Mouse (Mus musculus) heart, adult 10 weeks (tissue): Measurements from ENCODE around the gene Rhbdl2. TPM values are rescaled to one million over a fixed set of nuclear protein-coding genes. Genes with fewer than 3 reads are reported as not detected.

Source experiments
- polyA plus RNA-seq: library from polyadenylated mRNA; stranded (reverse); fragments of 350-450 nt; fragmentation: Illumina TruSeq; extraction: RNeasy Lipid Tissue Mini Kit (QIAGEN cat#74804); gene quantifications from one replicate; pipeline ENCODE4 v1.2.3, GENCODE M21; 2014; ENCODE audit warnings: low read depth, low replicate concordance

Rhbdl2 gene
- polyA plus RNA-seq = not detected

DNA sequence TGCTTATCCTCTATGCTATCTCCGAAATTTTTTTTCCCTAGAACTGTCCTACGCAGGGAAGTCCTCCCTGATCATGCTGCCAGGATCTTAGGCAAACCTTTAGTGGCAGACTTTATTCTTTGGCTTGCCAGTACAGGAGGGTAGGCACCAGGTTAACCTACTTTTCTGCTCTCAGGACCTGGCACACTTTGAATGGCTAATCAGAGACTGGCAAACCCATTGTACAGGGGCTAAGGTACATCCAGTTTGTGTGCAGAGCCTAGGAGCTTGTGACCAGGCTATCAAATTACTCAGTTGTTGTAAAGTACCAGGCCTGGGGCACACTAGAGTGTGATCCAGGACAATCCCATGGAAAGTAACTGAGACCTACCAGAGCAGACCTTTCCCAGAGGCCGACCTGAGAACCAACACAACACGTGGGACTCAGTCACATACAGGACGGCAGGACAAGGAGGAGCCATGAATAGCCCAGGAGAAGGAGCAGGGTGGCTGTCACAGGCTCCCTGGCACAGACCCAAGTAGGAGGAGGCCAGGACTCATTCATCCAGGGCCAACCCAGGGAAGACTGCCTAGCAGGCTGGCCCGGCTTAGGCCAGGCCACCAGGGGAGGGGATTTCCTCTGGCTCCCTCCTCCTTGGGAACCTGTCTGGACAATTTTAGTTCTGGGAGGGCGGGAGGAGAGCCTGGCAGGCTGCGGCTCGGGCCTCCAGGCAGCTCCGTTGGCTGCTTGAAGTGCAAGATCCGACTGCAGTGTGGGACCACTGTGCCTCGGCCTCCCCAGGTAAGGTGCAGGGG is at the start of gene Rhbdl2:
TSS of gene Rhbdl2 (plus strand) at position 684 of the 795 bp plus-strand sequence.

DNA sequence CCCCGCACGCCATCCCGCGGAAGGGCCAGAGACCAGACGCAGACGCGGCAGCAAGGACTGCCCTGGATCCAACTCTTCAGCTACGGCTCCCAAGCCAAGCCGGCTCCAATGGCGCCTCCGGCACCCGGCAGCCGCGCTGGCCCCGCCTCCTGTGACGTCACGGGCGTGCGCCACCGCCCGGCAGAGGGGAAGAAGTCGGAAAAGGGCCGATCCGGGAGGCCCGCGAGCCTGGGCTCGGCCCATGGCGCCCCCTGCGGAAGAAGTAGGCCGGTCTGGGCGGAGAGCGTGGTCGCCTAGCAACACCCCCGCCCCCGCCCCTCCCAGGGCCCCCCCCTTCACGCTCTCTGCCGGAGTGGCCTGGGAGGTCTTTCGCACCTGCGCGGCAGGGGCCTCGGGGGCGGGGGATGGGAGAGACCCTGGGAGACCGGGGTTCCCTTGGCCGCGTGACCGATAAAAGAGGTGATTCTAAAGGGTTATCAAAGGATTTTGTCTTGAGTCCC is 37.5 kb upstream of the Rhbdl2 start, which contains the start of gene Akirin1:
TSS of gene Akirin1 (minus strand) at position 194 of the 500 bp plus-strand sequence.

DNA sequence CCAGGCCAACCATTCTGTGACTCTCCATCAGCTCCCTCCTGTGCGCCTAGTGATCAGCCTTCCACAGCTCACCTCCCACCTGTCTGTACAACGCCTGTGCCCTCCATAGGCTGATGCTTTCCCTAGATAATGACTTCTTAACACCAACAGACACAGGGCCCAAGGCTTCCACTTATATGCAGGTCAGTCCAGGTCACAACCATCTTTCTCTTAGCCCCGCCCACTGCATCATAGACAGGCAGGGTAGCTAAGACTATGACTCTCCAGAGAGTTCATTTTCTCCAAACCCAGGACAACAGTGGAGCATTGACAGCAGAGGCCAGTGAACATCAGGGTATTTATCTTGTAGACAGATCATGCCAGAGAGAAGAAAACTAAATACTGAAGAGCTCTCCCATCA is 71.7 kb downstream of the Rhbdl2 start, which contains the start of gene 4933427I04Rik:
TSS of gene 4933427I04Rik (plus strand) at position 301 of the 400 bp plus-strand sequence.

Other genes with a start within 250 kb of the Rhbdl2 start
- 174 TPM for gene Macf1, start 103.5 kb upstream of the Rhbdl2 start, polyA plus RNA-seq
- gene Ndufs5, start 69.7 kb upstream of the Rhbdl2 start, polyA plus RNA-seq = 764 TPM
- gene Akirin1, start 37.5 kb upstream of the Rhbdl2 start, polyA plus RNA-seq = 25.6 TPM
- gene 4933427I04Rik, start 71.8 kb downstream of the Rhbdl2 start, polyA plus RNA-seq = not detected
- gene Mycbp, start 117.0 kb downstream of the Rhbdl2 start, polyA plus RNA-seq = 15.9 TPM
- 43.5 TPM for gene Rragc, start 129.6 kb downstream of the Rhbdl2 start, polyA plus RNA-seq
- gene 4930535I16Rik, start 130.1 kb downstream of the Rhbdl2 start, polyA plus RNA-seq = not detected